Mouse (Mus musculus): Measurements from ENCODE around the gene Ndufs8. TPM values are rescaled to one million over a fixed set of nuclear protein-coding genes. Genes with fewer than 3 reads are reported as not detected.

The Ndufs8 gene
- total RNA-seq, 2 experiments from 2014 or later = 141 to 148 TPM

GRCm38 (mm10) chr19:3935032-3935895, 22.7 kb upstream of the Ndufs8 start, which contains the start of gene Unc93b1:
Unc93b1 (plus strand) TSS chr19:3935186.
- no peak for DNase-seq (ENCODE audit: low spot score in 2 of 2)

- DNase-seq (ENCODE audit: low spot score in 2 of 2) = no peak
Observed at GRCm38 (mm10) chr19:3931716-3932115, 19.1 kb upstream of the Ndufs8 start.

DNA sequence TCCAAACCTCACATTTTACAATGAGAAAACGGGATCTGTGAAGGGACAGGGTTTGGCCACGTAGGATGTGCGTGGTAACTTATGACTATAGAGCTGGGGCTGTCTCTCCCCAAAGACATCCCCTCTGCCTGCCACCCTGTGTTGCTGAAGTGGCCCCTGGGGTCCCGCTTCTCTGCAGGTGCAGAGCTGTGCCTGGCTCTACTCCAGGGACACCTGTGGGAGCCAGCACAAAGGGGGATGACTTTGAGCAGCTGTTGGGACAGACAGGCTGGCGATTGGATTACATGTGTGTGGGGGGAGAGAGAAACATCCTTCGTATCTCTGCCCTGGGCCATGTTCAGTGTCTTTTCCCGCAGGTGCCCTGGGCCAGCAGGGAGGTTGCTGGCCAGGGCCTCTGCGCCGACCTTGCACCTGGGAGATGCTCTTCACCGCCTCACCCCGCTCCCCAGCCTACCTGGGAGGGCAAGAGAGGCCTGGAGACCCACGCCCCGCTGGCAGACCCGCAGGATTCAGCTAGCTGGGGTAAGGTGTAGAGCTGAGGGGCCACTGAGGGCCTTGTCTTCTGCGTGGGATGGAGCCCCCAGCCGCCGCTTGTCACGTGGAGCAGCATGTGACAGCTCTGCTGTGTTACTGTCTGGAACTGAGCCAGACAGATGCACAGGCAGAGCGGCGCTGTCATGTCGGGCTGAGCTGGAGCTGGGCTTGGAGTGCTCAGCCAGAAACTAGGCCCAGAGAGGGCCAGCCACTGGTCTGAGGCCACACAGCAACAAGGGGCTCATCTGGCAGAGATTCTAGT, 17.9 kb upstream of the Ndufs8 start:
- no peak for DNase-seq (ENCODE audit: low spot score in 2 of 2)

GRCm38 (mm10) chr19:3929211-3929941, 16.8 kb upstream of the Ndufs8 start, which contains the start of gene Aldh3b1:
Aldh3b1 (minus strand) TSS chr19:3929808.
- DNase-seq (ENCODE audit: low spot score in 2 of 2) = peak; percentile 44 to 48

DNA sequence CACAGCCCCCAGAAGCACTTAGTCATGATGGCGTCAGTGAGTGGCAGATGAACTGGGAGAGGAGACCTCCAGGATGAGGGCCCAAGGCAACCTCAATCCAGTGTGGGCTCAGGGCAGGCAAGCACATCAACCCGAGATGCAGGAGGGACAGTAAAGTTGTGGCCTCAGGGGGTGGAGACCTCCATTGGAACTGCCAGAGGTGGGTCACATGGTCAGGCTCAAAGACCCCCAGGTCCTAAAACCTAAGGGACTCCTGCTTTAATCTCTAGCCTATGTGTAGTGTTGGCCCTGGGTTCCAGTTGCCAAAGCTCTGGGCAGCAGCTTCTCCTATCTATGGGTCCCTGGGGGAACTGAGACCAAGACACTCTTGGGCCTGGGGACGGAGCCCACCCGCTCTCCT, 16.2 kb upstream of the Ndufs8 start:
- DNase-seq (ENCODE audit: low spot score in 2 of 2) = no peak

DNA sequence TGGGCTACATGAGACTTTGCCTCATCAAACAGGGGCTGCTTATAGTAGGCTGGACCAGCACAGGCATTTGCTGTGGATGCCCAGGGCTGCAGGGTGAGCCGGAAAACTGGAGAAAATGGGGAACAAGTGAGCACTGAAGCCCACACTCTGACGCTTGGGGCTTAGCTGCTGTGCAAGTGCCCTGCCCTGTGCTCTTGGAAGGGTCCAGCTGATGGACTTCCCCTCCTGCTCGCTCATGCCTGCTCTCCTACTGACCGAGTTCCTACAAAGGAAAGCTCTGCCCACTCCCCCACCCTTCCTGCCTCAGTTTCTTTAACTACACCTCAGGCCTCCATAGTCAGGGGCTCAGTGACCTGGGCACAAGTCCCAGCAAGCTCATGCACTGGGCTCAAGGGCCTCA, 15.4 kb upstream of the Ndufs8 start:
- DNase-seq (ENCODE audit: low spot score in 2 of 2) = no peak

GRCm38 (mm10) chr19:3926685-3927084, 14.1 kb upstream of the Ndufs8 start:
- no peak for DNase-seq (ENCODE audit: low spot score in 2 of 2)

DNA sequence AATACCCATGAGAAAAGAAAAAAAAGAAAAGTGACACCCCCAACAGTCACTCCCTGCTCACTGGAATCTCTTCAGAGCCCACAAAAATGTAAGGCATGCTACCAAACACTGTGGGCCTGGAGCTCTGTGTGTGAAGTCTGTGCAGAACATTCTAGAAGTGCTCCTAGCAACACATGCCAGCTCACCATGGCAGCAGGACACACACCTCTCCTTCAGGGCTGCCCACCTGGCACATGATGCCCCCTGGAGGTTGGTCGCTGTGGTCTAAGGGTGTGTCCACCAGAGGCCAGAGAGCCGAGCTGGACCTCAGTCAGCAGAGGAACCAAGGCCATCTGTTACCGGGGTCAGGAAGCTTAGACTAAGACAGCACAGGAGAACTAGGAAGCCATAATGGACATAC, 13.7 kb upstream of the Ndufs8 start:
- no peak for DNase-seq (ENCODE audit: low spot score in 2 of 2)

DNA sequence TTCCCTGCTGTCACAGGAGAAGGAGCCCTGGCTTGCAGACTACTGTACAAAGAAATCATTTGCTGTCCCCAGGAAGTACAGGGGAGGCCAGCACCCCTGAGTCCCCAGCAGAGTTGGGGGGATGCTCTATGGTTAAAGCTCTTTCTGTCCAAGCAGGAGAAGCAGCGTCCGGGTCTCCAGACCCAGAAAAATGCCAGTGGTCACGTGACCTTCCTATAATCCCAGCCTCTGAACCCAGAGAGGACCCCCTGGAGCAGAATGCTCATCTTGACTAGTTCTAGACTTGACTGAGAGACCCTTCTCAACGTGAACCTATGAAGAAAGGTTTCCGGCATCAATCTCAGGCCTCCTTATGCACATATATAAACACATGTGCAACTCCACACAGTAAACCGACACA, 13.3 kb upstream of the Ndufs8 start:
- no peak for DNase-seq (ENCODE audit: low spot score in 2 of 2)

DNA sequence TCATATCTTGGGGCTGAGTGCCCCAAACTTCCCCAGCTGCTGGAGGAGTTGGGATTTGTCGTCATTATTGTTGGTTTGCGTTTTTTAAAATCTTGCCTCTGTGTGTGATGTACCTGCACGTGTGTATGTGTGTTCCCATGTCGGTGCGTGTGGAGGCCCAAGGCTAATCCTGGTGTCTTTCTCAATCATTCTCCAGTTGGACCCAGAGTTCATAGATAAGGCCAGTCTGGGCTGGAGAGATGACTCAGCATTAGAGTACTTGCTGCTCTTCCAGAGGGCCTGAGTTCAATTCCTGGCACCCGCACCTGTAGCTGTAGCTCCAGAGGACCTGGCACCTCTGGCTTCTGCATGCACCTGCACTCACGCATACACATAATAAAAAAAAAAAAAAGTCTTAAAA, 12.3 kb upstream of the Ndufs8 start:
- DNase-seq (ENCODE audit: low spot score in 2 of 2) = no peak

GRCm38 (mm10) chr19:3924190-3924589, 11.6 kb upstream of the Ndufs8 start:
- no peak for DNase-seq (ENCODE audit: low spot score in 2 of 2)

DNA sequence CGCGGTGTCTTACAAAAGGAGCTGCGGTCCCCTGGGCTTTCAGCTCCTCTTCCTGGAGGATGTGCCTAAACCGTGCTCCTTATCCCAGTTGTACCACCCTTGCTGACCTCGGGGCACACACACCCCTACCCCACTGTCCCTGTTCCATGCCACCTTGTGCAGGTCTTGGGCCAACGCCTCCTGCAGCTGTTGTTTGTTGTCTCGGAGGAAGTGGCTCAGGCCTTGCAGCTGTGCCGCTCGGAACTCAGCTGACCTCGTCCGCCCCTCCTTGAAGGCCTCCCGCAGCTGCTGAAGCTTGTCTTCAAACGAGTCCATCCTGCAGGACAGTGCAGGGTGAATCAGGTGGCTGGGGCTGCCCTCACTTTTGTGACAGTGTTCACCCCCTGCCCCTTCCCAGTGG, 11.0 kb upstream of the Ndufs8 start:
- DNase-seq (ENCODE audit: low spot score in 2 of 2) = no peak

DNA sequence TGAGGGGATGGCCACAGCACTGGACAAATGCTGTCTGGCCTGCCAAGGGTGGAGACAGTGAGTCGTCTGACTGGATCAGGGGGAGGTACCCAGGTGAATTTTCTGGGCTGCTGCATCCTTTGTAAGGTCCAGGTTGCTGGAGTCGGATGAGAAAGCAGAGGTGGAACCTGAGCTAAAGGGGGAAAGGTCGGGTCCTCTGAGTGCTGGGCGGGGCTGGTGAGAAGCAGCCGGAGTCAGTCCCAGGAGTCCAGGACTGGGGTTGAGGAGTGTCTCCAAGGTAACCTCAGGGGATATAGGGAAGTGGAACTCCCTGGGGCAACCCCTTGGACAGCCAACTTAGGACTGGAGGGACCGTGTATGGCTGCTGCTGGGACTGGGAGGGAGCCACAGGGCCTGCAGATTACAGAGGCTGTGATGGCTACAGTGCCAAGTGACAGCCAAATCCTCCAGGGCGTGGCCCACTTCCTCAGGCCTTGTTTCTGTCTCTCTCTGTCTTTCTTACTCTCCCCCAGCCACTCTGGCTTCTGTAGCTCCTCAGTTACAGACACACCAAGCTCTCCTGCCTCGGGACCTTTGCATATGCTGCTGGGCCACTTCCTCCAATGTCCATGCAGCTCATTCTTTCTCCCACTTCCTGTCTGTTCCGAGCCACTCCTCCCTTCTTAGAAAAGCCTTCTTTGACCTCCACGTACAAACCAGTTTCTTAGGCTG, 10.2 kb upstream of the Ndufs8 start:
- no peak for DNase-seq (ENCODE audit: low spot score in 2 of 2)

- no peak for DNase-seq (ENCODE audit: low spot score in 2 of 2)
Observed at GRCm38 (mm10) chr19:3919928-3920327, 7.4 kb upstream of the Ndufs8 start.

GRCm38 (mm10) chr19:3916727-3917126, 4.2 kb upstream of the Ndufs8 start:
- no peak for DNase-seq (ENCODE audit: low spot score in 2 of 2)

GRCm38 (mm10) chr19:3914535-3914934, 2.0 kb upstream of the Ndufs8 start:
- DNase-seq (ENCODE audit: low spot score in 2 of 2) = no peak

GRCm38 (mm10) chr19:3913692-3914091, 1.1 kb upstream of the Ndufs8 start:
- DNase-seq (ENCODE audit: low spot score in 2 of 2) = no peak

- DNase-seq (ENCODE audit: low spot score in 2 of 2) = no peak
Observed at GRCm38 (mm10) chr19:3910206-3910605, 2.4 kb downstream of the Ndufs8 start.

DNA sequence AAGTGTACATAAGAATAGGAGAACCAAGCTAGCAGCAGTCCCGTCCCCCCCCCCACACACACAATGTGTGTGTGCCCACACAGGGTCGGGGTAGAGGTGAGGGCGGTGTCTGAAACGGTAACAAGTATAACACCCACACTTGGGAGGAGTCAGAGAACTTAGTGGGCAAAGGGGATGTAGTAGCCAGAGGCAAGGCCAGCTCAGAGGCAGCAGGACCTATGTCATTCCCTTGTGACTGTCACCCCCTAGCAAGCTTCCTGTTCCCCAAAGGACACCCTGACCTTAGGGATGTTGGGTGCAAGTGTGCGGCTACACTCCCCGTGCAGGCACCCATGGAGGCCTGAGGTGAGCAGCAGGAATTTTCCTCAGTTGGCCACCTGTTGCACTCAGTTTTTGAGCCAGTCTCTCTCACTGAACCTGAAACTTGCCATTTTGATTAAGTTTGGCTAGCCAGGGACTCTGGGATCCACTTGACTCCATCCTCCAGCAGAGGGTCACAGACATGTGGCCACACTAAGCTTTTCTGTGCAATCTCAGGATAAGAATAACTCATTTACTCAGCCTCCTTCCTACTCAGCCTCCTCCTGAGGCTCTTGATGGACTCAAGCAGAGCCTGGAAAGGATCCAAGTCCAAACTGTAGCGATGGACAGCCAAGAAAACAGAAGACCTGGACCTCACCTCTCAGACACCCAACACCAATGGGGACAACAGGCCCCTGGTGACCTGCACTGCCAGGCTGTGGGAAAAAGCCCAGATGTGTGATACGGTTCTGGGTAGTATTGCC, 4.5 kb downstream of the Ndufs8 start:
- no peak for DNase-seq (ENCODE audit: low spot score in 2 of 2)
